Mouse (Mus musculus) liver, embryonic 14.5 days (tissue): Measurements from ENCODE around the gene Ntn1. TPM values are rescaled to one million over a fixed set of nuclear protein-coding genes. Genes with fewer than 3 reads are reported as not detected.

ENCODE experiments used
- ATAC-seq: fragments of 200-750 bp; cut with Nextera tagmentation; 2 replicates; pipeline ENCODE4 v1.8.0; 2017; ENCODE audit warnings: moderate number of reproducible peaks, mild to moderate bottlenecking, moderate library complexity; ENCODE audit not compliant: insufficient read depth
- DNase-seq, 3 experiments: peaks; one replicate each; pipeline ENCODE4 v3.0.0-alpha.2; 2012 to 2013; ENCODE audit warnings: low read depth in 3 of 3, low spot score in 3 of 3
- H3K27ac ChIP-seq: fragments of 300-500 bp; sonication (generic); 2 replicates; pipeline ENCODE4 v1.5.1; 2014; ENCODE audit warnings: moderate library complexity, mild to moderate bottlenecking, control low read depth, inconsistent platforms
- H3K27me3 ChIP-seq: fragments of 300-500 bp; sonication (generic); 2 replicates; pipeline ENCODE4 v1.6.1; 2014; ENCODE audit warnings: mild to moderate bottlenecking, low read length, moderate library complexity; ENCODE audit not compliant: control insufficient read depth, insufficient read depth
- H3K36me3 ChIP-seq: fragments of 300-500 bp; sonication (generic); replicated peaks from 2 replicates; pipeline ENCODE4 v1.6.1; 2014; ENCODE audit warnings: low read depth; ENCODE audit not compliant: control insufficient read depth, insufficient read depth
- H3K4me1 ChIP-seq, 2 experiments: fragments of 200-500 bp in 1 of 2; fragments of 300-500 bp in 1 of 2; sonication (generic) in 1 of 2; replicated peaks; 2 replicates each; pipeline ENCODE4 v1.6.1; 2012 to 2014; ENCODE audit warnings: antibody characterized with exemption in 1 of 2, inconsistent platforms in 1 of 2, low read length in 1 of 2; ENCODE audit not compliant: control insufficient read depth in 2 of 2, insufficient read depth in 2 of 2
- H3K4me2 ChIP-seq: fragments of 300-500 bp; sonication (generic); 2 replicates; pipeline ENCODE4 v1.6.1; 2014; ENCODE audit warnings: low read depth, mild to moderate bottlenecking, control low read depth, moderate library complexity
- H3K4me3 ChIP-seq, 2 experiments: fragments of 200-500 bp in 1 of 2; fragments of 300-500 bp in 1 of 2; sonication (generic) in 1 of 2; 2 replicates each; pipeline ENCODE4 v1.5.1; 2012 to 2014; ENCODE audit warnings: low read depth in 2 of 2, low read length in 2 of 2, mild to moderate bottlenecking in 2 of 2, control low read depth in 1 of 2, inconsistent platforms in 1 of 2, moderate library complexity in 1 of 2; ENCODE audit not compliant: insufficient read depth in 1 of 2
- H3K9ac ChIP-seq: fragments of 300-500 bp; sonication (generic); replicated peaks from 2 replicates; pipeline ENCODE4 v1.6.1; 2014; ENCODE audit warnings: mild to moderate bottlenecking, control low read depth, moderate library complexity
- H3K9me3 ChIP-seq: fragments of 300-500 bp; sonication (generic); 2 replicates; pipeline ENCODE4 v1.6.1; 2016; ENCODE audit warnings: low read length, mixed read lengths; ENCODE audit not compliant: control insufficient read depth
- CTCF ChIP-seq: IDR thresholded peaks from 2 replicates; pipeline ENCODE4 v1.5.1; 2016; ENCODE audit warnings: antibody characterized with exemption, low read depth, control low read depth
- EP300 ChIP-seq: IDR thresholded peaks from 2 replicates; pipeline ENCODE4 v1.6.1; 2016; ENCODE audit warnings: antibody characterized with exemption, low read depth
- WGBS: fragments of 180-500 bp; shearing (Covaris S2); extraction: QIAGEN DNeasy Blood & Tissue Kit; methylation state at CpG from one replicate; pipeline ENCODE4 v1.1.7; 2014; ENCODE audit not compliant: insufficient replicate concordance; 5-methylcytosine and 5-hydroxymethylcytosine counted together
- polyA plus RNA-seq, 2 experiments: library from polyadenylated mRNA; depleted of rRNA in 1 of 2; stranded (reverse) in 1 of 2; unstranded in 1 of 2; fragments of >200 nt; fragmentation: Nextera tagmentation in 1 of 2; extraction: Ambion mirVana in 1 of 2; gene quantifications; 2 replicates each; pipeline versions ENCODE4 v1.2.1 to v1.2.3; 2012 to 2014

Gene Ntn1
- polyA plus RNA-seq, 2 experiments: 0.06 to 0.15 TPM

GRCm38 (mm10) chr11:68199801-68200423 is 200.7 kb downstream of the Ntn1 start:
- no peak for ATAC-seq
- no peaks in the 10 kb centered on the region for H3K36me3 ChIP-seq
- WGBS: 44% methylated on average over 10 of the region's 10 CpGs
- no peak for DNase-seq
- no peak overlapping the region for H3K4me3 ChIP-seq
- no peaks in the 10 kb centered on the region for H3K9me3 ChIP-seq
- no peaks in the 10 kb centered on the region for H3K27me3 ChIP-seq
- no peak overlapping the region for H3K4me2 ChIP-seq
- no peak overlapping the region for H3K9ac ChIP-seq
- no peak overlapping the region for H3K27ac ChIP-seq
- H3K4me1 ChIP-seq: no peaks in the 10 kb centered on the region
- no peak for TF ChIP-seq EP300
- TF ChIP-seq CTCF: no peak

- DNase-seq (no peak), ATAC-seq (no peak)
- Histone ChIP-seq H3K4me2 (no peak overlapping the region), H3K27ac (no peak overlapping the region), H3K4me3 (no peak overlapping the region), H3K36me3 (no peaks in the 10 kb centered on the region), H3K4me1 (no peaks in the 10 kb centered on the region), H3K9ac (no peak overlapping the region), H3K9me3 (no peaks in the 10 kb centered on the region), H3K27me3 (no peaks in the 10 kb centered on the region)
- TF ChIP-seq CTCF (no peak), EP300 (no peak)
- 65% methylated on average over 8 of the region's 8 CpGs for WGBS
Observed at GRCm38 (mm10) chr11:68199103-68199502, 201.5 kb downstream of the Ntn1 start.

GRCm38 (mm10) chr11:68198696-68199095 is 201.9 kb downstream of the Ntn1 start:
- no peaks in the 10 kb centered on the region for H3K9me3 ChIP-seq
- no peaks in the 10 kb centered on the region for H3K36me3 ChIP-seq
- WGBS: 63% methylated on average over 10 of the region's 10 CpGs
- ATAC-seq (no peak), DNase-seq (no peak)
- H3K4me3 ChIP-seq: no peak overlapping the region
- no peak overlapping the region for H3K9ac ChIP-seq
- TF ChIP-seq EP300: no peak
- no peak for TF ChIP-seq CTCF
- H3K4me1 ChIP-seq: no peaks in the 10 kb centered on the region
- H3K27me3 ChIP-seq: no peaks in the 10 kb centered on the region
- no peak overlapping the region for H3K4me2 ChIP-seq
- no peak overlapping the region for H3K27ac ChIP-seq

GRCm38 (mm10) chr11:68197471-68197870 is 203.2 kb downstream of the Ntn1 start:
- WGBS: 79% methylated on average over 11 of the region's 11 CpGs
- no peak for ATAC-seq

GRCm38 (mm10) chr11:68196566-68196965 is 204.1 kb downstream of the Ntn1 start:
- ATAC-seq: no peak
- TF ChIP-seq EP300 (no peak), CTCF (no peak)
- no peaks in the 10 kb centered on the region for H3K4me1 ChIP-seq
- no peak for DNase-seq
- WGBS: 76% methylated on average over 6 of the region's 6 CpGs
- no peaks in the 10 kb centered on the region for H3K9me3 ChIP-seq
- no peaks in the 10 kb centered on the region for H3K27me3 ChIP-seq
- no peak overlapping the region for H3K4me2 ChIP-seq
- H3K36me3 ChIP-seq: no peaks in the 10 kb centered on the region
- H3K27ac ChIP-seq: no peak overlapping the region
- no peak overlapping the region for H3K4me3 ChIP-seq
- no peak overlapping the region for H3K9ac ChIP-seq

More at GRCm38 (mm10) chr11:68197471-68197870, 203.2 kb downstream of the Ntn1 start:
- Histone ChIP-seq H3K4me2 (no peak overlapping the region), H3K4me1 (no peaks in the 10 kb centered on the region), H3K4me3 (no peak overlapping the region), H3K27me3 (no peaks in the 10 kb centered on the region), H3K9ac (no peak overlapping the region), H3K9me3 (no peaks in the 10 kb centered on the region), H3K27ac (no peak overlapping the region), H3K36me3 (no peaks in the 10 kb centered on the region)
- no peak for DNase-seq
- TF ChIP-seq CTCF (no peak), EP300 (no peak)
